Mouse (Mus musculus) right cerebral cortex, postnatal 4 days (tissue): ENCODE measurements around the gene Samd13.

Experiments used
- DNase-seq: peaks from one replicate; pipeline ENCODE4 v3.0.0-alpha.2; 2022

The Samd13 gene

DNA sequence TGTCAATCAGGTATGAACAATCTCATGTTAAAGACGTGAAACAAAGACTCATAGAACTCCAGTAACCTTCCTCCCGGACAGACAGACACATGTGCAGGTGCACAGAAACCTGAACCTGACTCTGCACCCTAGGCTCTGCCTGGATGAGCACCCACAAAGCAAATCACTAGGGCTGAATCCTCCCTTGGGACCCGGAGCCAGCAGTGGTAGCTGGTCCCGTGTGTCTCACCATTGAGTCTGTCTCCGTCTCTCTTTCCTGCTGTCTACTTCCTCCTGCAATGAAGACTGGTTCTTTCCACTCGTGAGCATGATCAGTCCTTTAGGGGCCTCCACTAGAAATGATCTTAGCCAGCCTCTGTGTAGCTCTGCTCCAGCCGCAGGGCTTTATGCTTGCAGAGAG, 23.5 kb downstream of the Samd13 start:
- no peak for DNase-seq

DNA sequence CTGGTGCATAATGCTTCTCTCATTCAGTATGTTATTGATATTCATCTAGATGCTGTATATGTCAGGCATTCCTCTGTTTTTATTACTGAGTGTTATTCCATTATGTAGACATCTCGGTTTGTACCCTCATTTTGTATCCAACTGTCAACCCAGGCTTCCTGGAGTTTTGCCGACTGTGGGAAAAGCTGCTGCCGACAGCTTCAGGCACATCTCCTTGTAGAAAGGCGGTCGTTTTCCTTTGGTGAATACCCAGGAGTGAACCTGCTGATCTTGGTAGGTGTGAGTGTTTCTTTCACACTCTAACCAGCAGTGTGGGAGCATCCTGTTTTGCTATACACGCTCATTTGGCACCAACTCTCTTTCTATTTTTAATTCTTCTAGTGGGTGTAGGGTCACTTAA, 24.4 kb downstream of the Samd13 start:
- no peak for DNase-seq

DNA sequence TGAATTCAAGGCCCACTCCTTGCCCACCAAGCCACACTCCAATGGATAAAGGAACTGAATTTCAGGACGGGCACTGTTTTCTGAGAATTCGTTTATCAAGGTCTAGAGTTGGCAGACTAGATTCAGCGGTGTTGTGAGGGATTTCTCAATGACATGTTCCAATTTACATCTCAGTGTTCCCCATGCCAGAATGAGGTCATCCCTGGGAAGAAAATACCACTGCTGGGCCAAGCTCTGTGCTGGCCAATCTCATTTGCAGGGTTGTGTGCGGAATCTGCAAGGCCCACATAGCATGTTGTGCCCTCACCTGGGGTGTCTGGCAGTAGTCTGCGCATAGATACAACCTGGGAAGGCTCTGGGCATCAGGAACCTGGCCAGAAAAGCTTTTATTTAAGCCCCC, 26.1 kb downstream of the Samd13 start:
- no peak for DNase-seq

DNA sequence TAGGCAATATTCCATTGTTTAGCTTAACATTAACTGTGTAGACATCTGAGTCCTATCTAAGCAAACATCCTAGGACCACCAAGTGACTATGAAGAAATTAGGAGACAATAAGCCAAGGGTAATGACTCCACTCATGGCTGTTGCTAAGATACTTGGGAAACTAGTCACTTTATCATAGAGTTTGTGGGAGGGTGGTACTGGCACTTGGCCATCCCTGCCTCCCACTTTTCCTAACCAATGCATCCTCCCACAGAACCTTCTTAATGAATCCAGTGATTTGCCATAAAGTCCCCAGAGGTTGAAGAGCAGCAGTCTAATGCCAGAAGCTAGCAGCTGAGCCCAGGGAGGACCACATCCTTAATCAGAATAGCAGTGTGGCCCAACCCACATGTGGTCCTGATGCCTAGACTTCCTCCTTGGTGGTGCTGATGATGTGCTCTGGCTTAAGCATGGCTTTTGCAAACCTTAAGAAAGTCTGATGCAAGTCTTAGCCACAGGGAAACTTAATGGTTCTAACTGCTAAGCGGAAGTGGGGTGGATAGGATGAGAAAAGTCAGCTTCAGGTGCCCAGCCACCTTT, 27.2 kb downstream of the Samd13 start:
- DNase-seq = no peak

DNA sequence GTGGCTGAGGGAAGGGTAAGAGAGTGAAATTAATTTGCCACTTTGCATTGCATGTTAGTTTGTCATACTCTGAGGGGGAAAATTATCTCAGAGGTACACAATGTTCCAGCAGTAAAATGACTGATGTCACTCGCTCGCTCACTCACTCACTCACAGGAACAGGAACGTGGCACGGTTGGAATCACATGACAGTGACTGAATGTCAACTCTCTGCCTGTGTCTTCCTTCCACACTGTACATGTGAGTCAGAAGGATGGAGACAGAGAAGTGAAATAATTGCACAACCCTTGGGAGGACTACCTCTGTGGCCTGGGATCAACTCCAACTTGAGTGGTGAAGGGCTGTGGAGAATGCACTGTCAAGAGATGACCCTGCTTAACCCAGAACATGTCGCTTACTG, 28.0 kb downstream of the Samd13 start:
- DNase-seq = no peak

DNA sequence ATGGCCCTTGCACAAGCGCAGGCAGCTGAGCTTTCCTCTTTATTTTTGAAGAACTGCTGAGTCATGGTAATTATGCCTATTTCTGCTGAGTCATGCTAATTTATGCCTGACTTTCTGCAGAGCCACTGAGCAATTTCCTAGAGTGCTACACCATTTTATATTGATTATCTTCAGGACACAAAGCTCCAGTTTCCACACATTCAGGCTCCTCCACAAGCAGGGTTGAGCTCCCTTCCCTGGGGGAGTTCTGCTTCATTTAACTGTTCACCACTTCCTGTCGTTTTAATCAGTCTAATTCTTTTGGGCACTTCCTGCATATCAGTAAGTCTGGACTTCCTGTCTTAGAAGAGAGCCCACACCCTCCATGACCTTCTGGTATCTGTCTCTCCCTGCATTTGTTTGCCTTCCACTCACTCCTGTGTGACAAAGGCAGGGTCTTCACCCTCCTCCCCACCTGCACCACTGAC, 30.2 kb downstream of the Samd13 start:
- DNase-seq = no peak

DNA sequence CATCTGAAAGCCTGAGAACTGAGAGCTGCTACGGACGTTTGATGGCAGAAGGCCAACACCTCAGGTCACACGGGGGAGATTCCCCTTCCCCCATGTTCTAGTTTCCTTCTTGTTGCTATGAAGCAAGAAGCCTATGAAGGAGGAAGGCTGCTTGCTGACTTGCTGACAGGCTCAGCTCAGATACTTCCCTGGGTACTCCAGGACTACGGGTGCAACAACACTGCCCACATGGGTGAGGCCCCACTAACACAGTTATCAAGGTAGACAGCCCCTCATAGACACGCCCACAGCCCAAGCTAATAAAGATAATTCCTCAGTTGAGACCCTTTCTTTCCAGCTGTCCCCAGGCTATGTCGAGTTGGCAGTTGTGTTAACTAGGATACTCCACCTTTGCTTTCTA, 31.7 kb downstream of the Samd13 start:
- no peak for DNase-seq

DNA sequence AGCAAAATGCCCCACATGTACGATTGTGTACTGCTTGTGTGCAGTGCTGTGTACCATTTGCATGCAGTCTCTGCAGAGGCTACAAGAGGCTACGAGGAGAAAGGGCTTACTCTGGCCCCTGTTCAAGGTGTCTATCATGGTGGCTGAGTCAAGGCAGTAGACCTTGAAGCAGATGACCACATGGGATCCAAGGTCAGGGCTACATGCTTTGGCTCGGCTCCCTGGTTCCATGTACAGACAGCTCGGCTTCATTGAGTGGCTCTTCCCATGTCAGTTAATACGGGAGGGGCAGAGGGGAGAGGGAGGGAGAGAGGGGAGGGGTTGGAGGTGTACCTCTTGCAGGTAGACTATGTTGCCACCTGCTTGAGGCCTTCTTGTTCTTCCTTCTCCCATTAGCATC, 33.0 kb downstream of the Samd13 start:
- no peak for DNase-seq

DNA sequence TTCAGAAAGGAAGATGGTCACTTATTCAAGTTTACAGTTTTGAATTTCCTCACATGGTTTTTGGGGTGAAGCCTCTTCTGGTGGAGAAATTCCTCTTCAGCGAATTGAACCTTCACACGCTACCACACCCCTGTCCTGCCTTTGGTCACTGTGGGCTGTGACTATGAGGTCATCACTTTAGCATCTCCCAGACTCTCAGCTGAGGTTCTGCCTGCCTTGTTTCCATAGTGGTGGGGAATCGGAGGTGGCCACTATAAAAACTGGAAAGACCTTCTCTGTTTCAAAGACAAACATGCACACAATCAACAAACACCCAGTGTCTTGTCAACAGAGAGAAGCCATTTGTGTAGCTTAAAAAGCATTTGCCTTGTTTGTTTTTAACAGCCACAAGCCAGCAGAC, 34.2 kb downstream of the Samd13 start, which contains the start of gene 4930503B20Rik:
TSS of gene 4930503B20Rik (minus strand) at position 101 of the 400 bp plus-strand sequence.
- DNase-seq = no peak

DNA sequence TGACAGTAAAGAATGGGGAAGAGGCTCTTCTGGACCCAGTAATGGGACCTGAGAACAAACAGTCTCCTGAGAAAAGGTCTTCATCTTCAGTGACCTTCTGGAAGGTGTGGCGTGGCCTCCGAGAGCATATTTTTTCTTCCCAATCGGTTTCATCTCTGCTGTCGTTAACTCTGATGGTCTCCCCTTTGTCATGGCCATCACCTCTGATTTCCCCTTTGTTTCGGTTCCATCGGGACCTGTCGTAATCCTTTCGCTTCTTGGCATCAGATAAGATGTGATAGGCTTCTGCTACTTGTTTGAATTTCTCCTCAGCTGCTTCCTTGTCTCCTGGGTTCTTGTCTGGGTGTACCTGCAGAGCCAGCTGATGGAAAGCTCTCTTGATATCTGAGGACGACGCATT, 34.7 kb downstream of the Samd13 start:
- no peak for DNase-seq

DNA sequence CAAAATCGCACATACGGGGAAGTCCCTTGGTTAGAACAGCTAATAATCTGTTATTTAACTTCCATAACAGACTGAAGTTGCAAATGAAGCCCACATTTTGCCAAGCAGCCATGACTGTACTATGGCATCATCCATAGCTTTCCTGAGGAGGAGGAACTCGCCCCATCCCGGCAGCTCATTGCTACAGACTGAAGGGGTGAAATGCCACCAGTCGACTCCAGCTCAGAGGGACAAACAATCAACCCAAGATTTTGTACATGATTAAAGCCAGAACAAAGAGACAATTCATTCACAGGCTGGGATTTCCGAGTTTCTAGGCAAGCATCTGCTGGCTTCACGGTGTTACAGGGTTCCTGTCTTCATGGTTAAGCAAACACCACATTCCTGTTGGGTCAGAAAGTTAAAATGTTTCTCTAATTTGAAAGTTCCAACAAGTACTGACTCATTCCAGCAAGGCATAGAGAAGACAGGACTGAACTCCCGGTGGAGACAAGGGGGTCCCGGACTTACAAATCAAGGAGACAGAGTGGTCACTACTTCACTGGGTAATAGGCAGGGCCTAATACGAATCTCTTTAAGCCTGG, 36.0 kb downstream of the Samd13 start:
- DNase-seq = no peak

DNA sequence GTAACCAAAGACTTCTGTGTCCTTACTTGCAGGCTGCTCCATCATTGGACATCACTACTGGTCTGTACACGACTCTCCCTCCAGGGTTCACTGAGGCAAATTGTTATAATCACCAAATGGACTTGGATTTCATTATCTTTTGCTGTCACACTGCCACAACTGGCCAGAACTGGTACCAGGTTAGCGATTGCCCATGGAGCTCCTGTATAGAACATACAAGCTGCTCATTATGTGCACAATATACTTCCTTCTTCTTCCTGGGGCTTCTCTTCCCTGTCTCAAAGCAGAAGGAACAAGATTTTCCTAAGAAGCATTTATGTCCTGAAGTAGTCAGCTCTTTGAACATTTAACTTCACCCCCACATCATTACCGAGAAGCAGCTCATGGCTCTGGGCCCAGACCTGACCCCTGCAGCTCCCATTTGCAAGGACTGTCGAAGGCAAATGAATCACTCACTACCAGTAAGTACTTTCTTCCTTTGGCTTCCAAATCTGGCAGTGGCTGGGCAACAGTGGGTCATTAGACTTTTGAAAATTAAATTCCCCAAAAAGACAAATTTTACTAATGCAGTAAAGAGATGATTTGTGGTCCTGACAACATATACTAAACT, 43.5 kb downstream of the Samd13 start:
- no peak for DNase-seq

DNA sequence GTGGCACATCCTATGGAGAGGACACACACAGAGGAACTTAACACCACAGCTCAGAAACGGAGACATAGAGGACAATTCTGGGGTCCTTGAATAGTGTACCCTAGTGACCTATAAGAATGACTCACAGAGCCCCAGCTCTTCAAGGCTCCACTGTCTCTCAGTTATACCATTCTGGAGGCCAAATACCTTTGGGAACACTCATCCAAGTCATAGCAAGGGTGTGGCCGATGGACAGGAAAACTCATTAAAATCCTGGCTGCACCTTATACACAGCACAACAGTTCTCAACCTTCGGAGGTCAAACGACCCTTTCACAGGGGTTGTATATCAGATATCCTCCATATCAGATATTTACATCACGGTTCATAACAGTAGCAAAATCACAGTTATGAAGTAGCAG, 52.9 kb downstream of the Samd13 start:
- no peak for DNase-seq

DNA sequence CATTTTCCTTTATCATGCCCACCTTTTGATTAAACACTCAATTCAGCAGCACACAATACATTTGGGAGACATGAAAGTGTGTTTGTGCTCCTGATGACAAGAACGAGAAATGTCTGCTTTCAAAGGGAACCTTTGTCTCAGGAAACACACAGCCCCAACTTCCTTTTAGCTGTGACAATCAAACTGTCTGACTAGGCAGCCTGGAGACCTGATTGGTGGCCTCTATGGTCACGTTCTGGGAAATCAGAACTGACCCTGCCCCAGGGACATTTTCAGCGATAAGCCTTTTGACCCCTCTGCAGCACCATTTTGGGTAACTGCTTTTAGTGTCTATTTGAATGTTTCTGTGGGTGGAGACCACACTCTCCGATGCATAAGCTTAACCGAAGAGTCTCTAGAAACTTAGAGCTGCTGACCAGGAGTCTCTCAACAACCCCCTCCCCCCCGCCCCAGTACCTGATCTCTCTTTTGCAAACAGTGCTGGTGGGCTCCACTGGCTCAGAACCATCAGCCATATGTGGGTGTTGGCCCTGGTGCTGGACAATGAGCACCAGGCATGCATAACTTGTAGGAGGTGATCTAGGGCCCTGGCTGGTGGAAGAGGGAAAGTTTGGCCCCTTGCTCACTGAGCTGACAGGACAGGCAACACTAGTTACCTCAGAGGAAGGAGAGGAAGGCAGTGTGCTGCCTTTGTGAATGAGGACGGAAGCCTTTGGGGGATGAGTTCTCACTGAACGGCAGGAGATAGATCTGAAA, 57.0 kb downstream of the Samd13 start:
- DNase-seq = no peak

DNA sequence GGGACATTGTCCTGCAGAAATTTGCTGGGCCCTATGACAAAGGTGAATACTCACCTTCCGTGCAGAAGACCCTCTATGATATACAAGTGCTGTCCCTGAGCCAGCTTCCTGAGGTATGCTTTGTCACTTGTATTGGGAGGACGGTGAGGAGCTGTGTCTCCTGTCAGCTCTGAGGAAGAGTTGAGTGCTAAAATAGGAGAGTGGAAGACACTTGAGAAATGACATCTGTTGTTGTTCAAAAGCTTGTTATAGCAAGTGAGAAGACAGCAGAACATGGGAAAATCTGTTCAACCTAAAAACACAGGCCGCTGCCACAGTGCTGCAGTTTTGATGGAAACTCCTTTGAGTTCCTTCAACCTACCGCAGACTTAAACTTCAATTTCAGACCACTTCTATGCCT, 59.6 kb downstream of the Samd13 start:
- no peak for DNase-seq

DNA sequence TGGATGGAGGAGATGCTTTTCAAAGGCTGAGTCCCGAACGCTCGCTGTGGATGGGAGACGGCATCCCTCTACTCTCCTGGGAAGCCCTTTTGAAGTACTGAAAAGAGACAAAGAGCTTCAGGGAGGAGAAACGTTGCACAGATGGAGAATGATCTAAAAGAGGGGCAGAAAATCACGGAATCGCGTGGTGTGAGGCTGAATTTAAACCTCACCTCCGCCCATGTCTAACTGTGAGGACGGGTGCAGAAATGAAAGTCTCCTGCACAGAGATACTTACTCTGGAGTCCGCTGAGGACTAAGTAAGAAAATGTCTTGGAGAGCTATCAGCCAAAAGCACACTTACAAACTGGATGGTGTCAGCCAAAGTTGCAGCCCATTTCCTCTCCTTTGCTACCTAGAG, 63.4 kb downstream of the Samd13 start:
- DNase-seq = no peak

DNA sequence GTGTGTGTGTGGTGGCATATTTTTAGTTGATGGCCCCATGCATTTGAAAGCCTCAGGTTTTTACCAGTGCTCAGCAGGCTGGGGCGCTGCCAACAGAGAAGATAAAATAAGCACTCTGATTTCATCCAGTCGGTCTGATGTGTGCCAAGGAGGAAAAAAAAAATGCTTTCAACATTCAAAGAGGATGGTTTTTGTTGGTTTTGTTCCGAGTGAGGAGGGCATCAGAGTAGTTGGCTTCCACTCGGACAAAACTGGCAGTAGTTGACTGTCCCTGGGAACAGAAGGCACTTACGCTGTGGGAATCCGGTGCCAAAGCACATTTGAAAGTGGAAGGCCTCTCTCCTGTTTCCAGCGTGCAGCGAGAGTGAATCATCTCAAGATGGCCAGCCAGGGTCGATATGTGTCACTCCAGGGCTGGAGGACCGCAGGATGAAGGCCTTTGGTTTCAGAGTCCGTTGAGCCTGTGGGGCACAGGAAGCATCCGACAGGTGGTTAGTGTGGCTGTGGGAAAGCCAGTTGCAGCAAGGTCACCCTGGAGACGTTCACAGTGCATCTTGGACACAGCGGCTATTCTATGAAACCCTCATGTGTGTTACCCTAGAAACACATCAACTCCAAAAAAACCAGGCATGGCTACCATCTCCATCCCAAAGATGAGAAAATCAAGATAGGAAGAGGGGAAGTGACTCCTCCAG, 64.7 kb downstream of the Samd13 start:
- peak; percentile 88 for DNase-seq

DNA sequence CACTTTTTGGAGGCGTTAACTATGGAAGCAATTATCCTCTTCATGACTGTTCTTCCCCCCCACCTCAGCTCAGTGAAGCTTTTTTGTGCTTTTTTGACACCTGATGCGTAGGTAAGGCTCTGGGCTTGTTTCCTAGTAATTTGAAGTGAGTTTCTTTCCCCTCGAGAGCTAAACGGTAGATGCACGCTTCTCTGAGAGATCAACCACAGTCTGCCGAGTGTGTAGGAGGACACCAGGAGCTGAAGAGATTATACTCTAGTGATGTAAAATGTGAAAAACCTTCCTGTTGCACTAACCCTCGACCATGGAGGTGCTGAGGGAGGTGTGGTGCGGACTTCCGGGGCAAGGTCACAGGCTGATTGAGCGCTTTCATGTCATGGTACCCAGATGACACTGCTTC, 65.3 kb downstream of the Samd13 start:
- no peak for DNase-seq

DNA sequence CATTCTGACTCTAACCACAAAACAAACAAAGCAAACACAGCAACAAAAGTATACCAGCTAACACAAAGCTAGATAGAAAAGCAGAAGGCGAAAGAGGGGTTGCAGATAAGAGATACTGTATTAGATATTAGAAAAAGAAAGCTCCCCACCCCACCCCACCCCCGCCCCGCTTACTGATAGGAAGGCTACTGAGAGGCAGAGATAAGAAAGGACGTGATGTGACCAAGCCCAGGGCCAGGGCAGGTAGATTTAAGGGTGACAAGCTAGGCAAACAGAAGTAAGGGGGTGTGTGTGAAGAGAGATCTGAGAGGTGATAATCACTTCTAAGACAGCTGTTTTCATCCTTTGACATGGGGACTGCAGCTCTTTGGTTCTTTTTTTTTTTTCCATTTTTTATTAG, 67.0 kb downstream of the Samd13 start:
- DNase-seq = no peak

DNA sequence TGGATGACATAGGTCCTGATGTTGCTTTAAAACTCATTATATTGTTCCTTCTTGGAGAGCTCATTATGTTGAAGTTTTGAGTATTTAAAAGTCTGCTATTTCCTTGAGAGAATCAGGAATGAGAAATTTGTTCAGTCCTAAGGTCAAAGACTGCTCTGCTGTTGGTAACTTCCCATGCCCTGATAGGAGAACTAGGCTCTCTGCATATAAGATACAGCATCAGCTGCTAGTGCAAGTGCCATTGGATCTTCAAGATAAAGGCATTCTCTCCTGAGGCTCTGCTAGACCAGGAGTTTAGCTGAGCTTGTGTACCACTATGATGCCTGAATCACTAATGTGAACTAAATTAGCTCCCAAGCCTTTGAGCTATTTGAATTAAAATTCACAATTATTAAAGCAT, 67.4 kb downstream of the Samd13 start:
- DNase-seq = no peak

DNA sequence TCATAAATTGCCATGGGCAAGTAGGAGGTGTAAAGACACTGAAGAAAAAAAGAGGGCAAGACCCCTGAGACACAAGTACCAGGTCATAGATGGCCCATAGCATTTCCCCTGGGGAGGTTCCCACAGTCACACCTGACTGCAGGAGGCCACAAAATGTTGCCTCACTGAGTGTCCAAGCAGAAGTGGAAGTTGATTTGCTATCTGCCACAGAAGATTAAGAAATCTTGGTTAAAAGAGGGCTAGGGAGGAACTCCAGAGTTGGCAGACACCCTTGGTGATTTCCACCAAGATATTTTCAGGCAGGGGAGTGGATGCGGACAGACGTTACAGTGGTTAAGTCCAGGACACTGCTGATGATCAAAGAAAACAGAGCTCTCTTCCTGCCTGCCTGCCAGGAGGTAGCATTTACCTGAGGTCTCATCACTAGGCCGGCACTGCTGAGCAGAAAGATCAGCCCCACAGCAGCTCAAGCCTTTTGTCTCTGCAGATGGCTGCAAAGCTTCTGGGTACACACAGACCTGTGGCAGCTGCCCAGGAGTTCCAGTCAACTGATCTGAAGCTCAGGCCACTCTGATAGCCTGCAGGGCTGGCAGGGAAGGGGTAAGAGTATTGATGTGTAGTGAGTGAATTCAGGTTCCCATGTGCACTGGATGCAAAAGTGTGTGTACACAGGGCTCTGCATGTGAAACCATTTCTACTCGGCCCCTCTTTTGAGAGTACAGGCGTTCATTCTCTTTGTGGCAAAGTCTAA, 68.7 kb downstream of the Samd13 start:
- no peak for DNase-seq

DNA sequence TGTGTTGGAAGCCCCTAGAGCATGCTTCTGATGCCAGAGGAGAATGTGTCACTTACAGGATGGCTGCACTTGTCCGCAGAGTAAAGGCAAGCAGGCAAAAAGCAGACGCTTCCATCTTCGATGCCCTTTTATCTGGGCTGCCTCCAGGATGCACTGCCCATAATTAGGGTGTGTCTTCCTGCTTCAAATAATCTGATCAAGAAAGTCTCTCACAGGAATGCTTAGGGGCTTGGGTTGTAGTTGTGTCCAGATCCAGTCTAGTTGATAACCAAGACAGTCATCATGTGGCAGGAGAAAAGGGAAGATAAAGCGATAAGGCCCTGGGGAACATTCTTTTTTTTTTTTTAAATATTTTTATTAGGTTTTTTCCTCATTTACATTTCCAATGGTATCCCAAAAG, 69.9 kb downstream of the Samd13 start, which contains the start of gene Dnase2b:
TSS of gene Dnase2b (minus strand) at position 101 of the 400 bp plus-strand sequence.
- DNase-seq = no peak

DNA sequence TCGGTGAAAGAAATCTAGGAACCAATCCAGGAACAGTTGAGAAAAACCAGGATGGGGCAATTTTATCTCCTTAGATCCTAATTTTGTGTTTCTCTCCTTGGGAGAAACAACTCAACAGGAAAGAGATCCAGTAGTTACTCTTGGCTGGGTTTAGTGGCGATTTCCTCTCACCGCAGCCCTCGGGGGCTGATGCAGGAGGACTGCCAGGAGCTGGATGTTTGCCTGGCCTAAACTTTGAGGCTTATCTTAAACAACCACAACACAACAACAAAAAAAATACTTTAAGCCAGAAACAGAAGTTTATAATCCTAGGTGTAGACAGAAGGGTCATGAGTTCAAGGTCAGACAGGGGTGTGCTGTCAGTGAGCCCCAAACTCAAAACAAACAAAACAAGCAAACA, 73.6 kb downstream of the Samd13 start:
- no peak for DNase-seq
